Mouse (Mus musculus) G1E (cell line): ENCODE measurements around the gene Cmpk1. TPM values are rescaled to one million over a fixed set of nuclear protein-coding genes. Genes with fewer than 3 reads are reported as not detected.

ENCODE experiments used
- ATAC-seq: 2 replicates; pipeline ENCODE4 v1.8.0; 2016; ENCODE audit warnings: mild to moderate bottlenecking; ENCODE audit not compliant: insufficient number of reproducible peaks, poor library complexity, low FRiP score, severe bottlenecking; ENCODE audit errors: extremely low read depth
- DNase-seq: peaks from one replicate; pipeline ENCODE4 v3.0.0; 2012; ENCODE audit warnings: low spot score
- H3K27me3 ChIP-seq: 2 replicates; pipeline ENCODE4 v1.6.1; 2012; ENCODE audit warnings: mild to moderate bottlenecking, low read length, inconsistent platforms; ENCODE audit not compliant: insufficient read depth
- H3K36me3 ChIP-seq: replicated peaks from 2 replicates; pipeline ENCODE3; 2012; ENCODE audit warnings: mild to moderate bottlenecking, inconsistent platforms
- H3K4me1 ChIP-seq: 2 replicates; pipeline ENCODE4 v1.6.1; 2012; ENCODE audit warnings: low read depth, low read length, inconsistent platforms, mixed read lengths; ENCODE audit not compliant: insufficient read depth
- H3K4me3 ChIP-seq: 2 replicates; pipeline ENCODE4 v1.5.1; 2012; ENCODE audit warnings: low read depth, mild to moderate bottlenecking, inconsistent platforms, low read length, moderate library complexity, mixed read lengths
- H3K9me3 ChIP-seq: replicated peaks from 2 replicates; pipeline ENCODE4 v1.6.1; 2012; ENCODE audit warnings: inconsistent platforms
- CTCF ChIP-seq: IDR thresholded peaks from 2 replicates; pipeline ENCODE4 v1.5.1; 2012; ENCODE audit warnings: low read depth, low read length, inconsistent platforms, mixed read lengths
- GATA1 ChIP-seq: IDR thresholded peaks from 2 replicates; pipeline ENCODE4 v1.6.1; 2012; ENCODE audit warnings: borderline replicate concordance, low read length, inconsistent platforms, mixed read lengths
- GATA2 ChIP-seq: IDR thresholded peaks from 2 replicates; pipeline ENCODE4 v1.6.1; 2012; ENCODE audit warnings: low read depth, low read length, inconsistent platforms, borderline replicate concordance
- POLR2AphosphoS5 ChIP-seq: IDR thresholded peaks from 2 replicates; pipeline ENCODE4 v1.6.1; 2012; ENCODE audit warnings: low read depth, low read length, inconsistent platforms; ENCODE audit not compliant: insufficient replicate concordance
- TAL1 ChIP-seq: conservative IDR thresholded peaks from 2 replicates; pipeline ENCODE4 v1.6.1; 2012; ENCODE audit warnings: low read depth, low read length, inconsistent platforms, mixed read lengths
- polyA plus RNA-seq: library from polyadenylated mRNA; stranded (reverse); fragments of >175 nt; gene quantifications from 2 replicates; pipeline ENCODE4 v1.2.3, GENCODE M21; 2012
- total RNA-seq, 2 experiments: library from RNA; stranded (forward) in 1 of 2; stranded (reverse) in 1 of 2; fragments of 200-1000 nt in 1 of 2; fragments of >200 nt in 1 of 2; fragmentation: Nextera tagmentation in 1 of 2; gene quantifications; 2 replicates each; pipeline ENCODE4 v1.2.3; 2014 to 2017

The Cmpk1 gene
- total and polyA plus RNA-seq, 3 experiments = 39.9 to 132 (median 47.3) TPM

GRCm38 (mm10) chr4:114942112-114942511 is 44.9 kb downstream of the Cmpk1 start:
- Histone ChIP-seq H3K9me3 (no peaks in the 10 kb centered on the region), H3K27me3 (peaks cover 27% of the 10 kb centered on the region), H3K4me1 (peaks cover 5% of the 10 kb centered on the region), H3K4me3 (no peak overlapping the region), H3K36me3 (no peaks in the 10 kb centered on the region)
- DNase-seq = no peak
- no peak for TF ChIP-seq GATA2
- TF ChIP-seq POLR2AphosphoS5 = no peak
- TF ChIP-seq CTCF = no peak
- no peak for TF ChIP-seq TAL1
- TF ChIP-seq GATA1 = no peak
- no peak for ATAC-seq

- H3K9me3 ChIP-seq = no peaks in the 10 kb centered on the region
- TF ChIP-seq GATA2 (no peak), POLR2AphosphoS5 (no peak), TAL1 (no peak), CTCF (no peak), GATA1 (no peak)
- ATAC-seq = no peak
- H3K4me1 ChIP-seq = peaks cover 4% of the 10 kb centered on the region
- no peak overlapping the region for H3K4me3 ChIP-seq
- peaks cover 25% of the 10 kb centered on the region for H3K27me3 ChIP-seq
- no peak for DNase-seq
- no peaks in the 10 kb centered on the region for H3K36me3 ChIP-seq
Measured at GRCm38 (mm10) chr4:114941311-114941710, 45.7 kb downstream of the Cmpk1 start.

GRCm38 (mm10) chr4:114938248-114938647 is 48.8 kb downstream of the Cmpk1 start:
- TF ChIP-seq TAL1 (no peak), CTCF (no peak), GATA2 (no peak), GATA1 (no peak), POLR2AphosphoS5 (no peak)
- DNase-seq (no peak), ATAC-seq (no peak)
- Histone ChIP-seq H3K27me3 (peaks cover 12% of the 10 kb centered on the region), H3K9me3 (no peaks in the 10 kb centered on the region), H3K4me1 (no peaks in the 10 kb centered on the region), H3K4me3 (no peak overlapping the region), H3K36me3 (no peaks in the 10 kb centered on the region)

- H3K9me3 ChIP-seq = no peaks in the 10 kb centered on the region
- H3K36me3 ChIP-seq = no peaks in the 10 kb centered on the region
- H3K4me3 ChIP-seq = no peak overlapping the region
- H3K27me3 ChIP-seq = peaks cover 12% of the 10 kb centered on the region
- no peaks in the 10 kb centered on the region for H3K4me1 ChIP-seq
- TF ChIP-seq POLR2AphosphoS5 = no peak
- no peak for TF ChIP-seq GATA2
- no peak for TF ChIP-seq TAL1
- no peak for TF ChIP-seq GATA1
- TF ChIP-seq CTCF = no peak
- no peak for DNase-seq
- ATAC-seq = no peak
Measured at GRCm38 (mm10) chr4:114937459-114938047, 49.5 kb downstream of the Cmpk1 start.

GRCm38 (mm10) chr4:114934188-114934587 is 52.9 kb downstream of the Cmpk1 start:
- Histone ChIP-seq H3K4me3 (no peak overlapping the region), H3K36me3 (no peaks in the 10 kb centered on the region), H3K9me3 (no peaks in the 10 kb centered on the region), H3K27me3 (peaks cover 15% of the 10 kb centered on the region), H3K4me1 (no peaks in the 10 kb centered on the region)
- no peak for TF ChIP-seq CTCF
- TF ChIP-seq GATA1 = no peak
- no peak for ATAC-seq
- no peak for DNase-seq

GRCm38 (mm10) chr4:114932747-114933146 is 54.3 kb downstream of the Cmpk1 start:
- Histone ChIP-seq H3K4me1 (no peaks in the 10 kb centered on the region), H3K4me3 (no peak overlapping the region), H3K9me3 (no peaks in the 10 kb centered on the region), H3K36me3 (no peaks in the 10 kb centered on the region), H3K27me3 (peaks cover 8% of the 10 kb centered on the region)
- DNase-seq = no peak
- TF ChIP-seq CTCF (no peak), TAL1 (no peak), GATA2 (no peak), POLR2AphosphoS5 (no peak), GATA1 (no peak)
- no peak for ATAC-seq
